Mouse (Mus musculus) lung, embryonic 16.5 days (tissue): ENCODE data around the gene Ccpg1. TPM values are rescaled to one million over a fixed set of nuclear protein-coding genes. Genes with fewer than 3 reads are reported as not detected.

ENCODE experiments used
- ATAC-seq: fragments of 200-750 bp; cut with Nextera tagmentation; 2 replicates; pipeline ENCODE4 v1.8.0; 2017; ENCODE audit warnings: low read depth, mild to moderate bottlenecking, moderate library complexity
- H3K27ac ChIP-seq: fragments of 300-500 bp; sonication (generic); 2 replicates; pipeline ENCODE4 v1.5.1; 2014; ENCODE audit warnings: mild to moderate bottlenecking, control low read depth, low read length
- H3K27me3 ChIP-seq: fragments of 300-500 bp; sonication (generic); 2 replicates; pipeline ENCODE4 v1.6.1; 2014; ENCODE audit warnings: low read depth, low read length, mixed read lengths; ENCODE audit not compliant: control insufficient read depth, insufficient read depth
- H3K36me3 ChIP-seq: fragments of 300-500 bp; sonication (generic); 2 replicates; pipeline ENCODE4 v1.6.1; 2014; ENCODE audit warnings: low read length; ENCODE audit not compliant: control insufficient read depth, insufficient read depth
- H3K4me1 ChIP-seq: fragments of 300-500 bp; sonication (generic); replicated peaks from 2 replicates; pipeline ENCODE4 v1.6.1; 2014; ENCODE audit warnings: low read length, mixed read lengths; ENCODE audit not compliant: control insufficient read depth, insufficient read depth
- H3K4me2 ChIP-seq: fragments of 300-500 bp; sonication (generic); 2 replicates; pipeline ENCODE4 v1.6.1; 2014; ENCODE audit warnings: low read depth, low read length, control low read depth
- H3K4me3 ChIP-seq: fragments of 300-500 bp; sonication (generic); 2 replicates; pipeline ENCODE4 v1.5.1; 2014; ENCODE audit warnings: mild to moderate bottlenecking, low read length, control low read depth
- H3K9ac ChIP-seq: fragments of 300-500 bp; sonication (generic); 2 replicates; pipeline ENCODE4 v1.6.1; 2014; ENCODE audit warnings: low read length, control low read depth
- H3K9me3 ChIP-seq: fragments of 300-500 bp; sonication (generic); 2 replicates; pipeline ENCODE4 v1.6.1; 2016; ENCODE audit warnings: low read length; ENCODE audit not compliant: control insufficient read depth
- whole genome bisulfite sequencing: fragments of 180-500 bp; shearing (Covaris S2); extraction: QIAGEN DNeasy Blood & Tissue Kit; methylation state at CpG from one replicate; pipeline ENCODE4 v1.1.7; 2014; 5-methylcytosine and 5-hydroxymethylcytosine counted together
- polyA plus RNA-seq: library from polyadenylated mRNA; unstranded; fragments of >200 nt; fragmentation: Nextera tagmentation; extraction: Ambion mirVana; gene quantifications from 2 replicates; pipeline ENCODE4 v1.2.1, GENCODE M21; 2015

Ccpg1 gene
- polyA plus RNA-seq, 1 experiment from 2014 or later, result 38.5 TPM

DNA sequence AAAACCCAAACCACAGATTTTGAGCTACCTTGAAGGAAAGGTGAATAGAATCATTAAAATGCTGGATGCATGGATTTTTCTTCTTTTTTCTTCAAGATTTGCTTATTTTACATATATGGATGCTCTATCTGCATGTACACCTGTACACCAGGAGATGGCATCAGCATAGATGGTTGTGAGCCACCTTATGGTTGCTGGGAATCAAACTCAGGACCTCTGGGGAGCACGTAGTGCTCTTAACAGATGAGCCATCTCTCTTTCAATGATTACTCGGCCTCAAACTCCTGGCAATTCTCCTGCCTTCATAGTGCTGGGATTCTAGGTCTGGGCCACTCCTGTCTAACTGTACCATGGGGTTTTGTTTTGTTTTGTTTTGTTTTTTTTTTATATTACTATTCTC is 2.2 kb upstream of the Ccpg1 start:
- no peak overlapping the region for H3K27ac ChIP-seq
- H3K36me3 ChIP-seq, result no peaks in the 10 kb centered on the region
- H3K27me3 ChIP-seq, result no peaks in the 10 kb centered on the region
- H3K9me3 ChIP-seq, result no peaks in the 10 kb centered on the region
- 72% methylated on average over 2 of the region's 2 CpGs for WGBS
- H3K4me3 ChIP-seq, result no peak overlapping the region
- H3K4me2 ChIP-seq, result no peak overlapping the region
- ATAC-seq, result no peak
- H3K4me1 ChIP-seq, result peaks cover 8% of the 10 kb centered on the region
- no peak overlapping the region for H3K9ac ChIP-seq

DNA sequence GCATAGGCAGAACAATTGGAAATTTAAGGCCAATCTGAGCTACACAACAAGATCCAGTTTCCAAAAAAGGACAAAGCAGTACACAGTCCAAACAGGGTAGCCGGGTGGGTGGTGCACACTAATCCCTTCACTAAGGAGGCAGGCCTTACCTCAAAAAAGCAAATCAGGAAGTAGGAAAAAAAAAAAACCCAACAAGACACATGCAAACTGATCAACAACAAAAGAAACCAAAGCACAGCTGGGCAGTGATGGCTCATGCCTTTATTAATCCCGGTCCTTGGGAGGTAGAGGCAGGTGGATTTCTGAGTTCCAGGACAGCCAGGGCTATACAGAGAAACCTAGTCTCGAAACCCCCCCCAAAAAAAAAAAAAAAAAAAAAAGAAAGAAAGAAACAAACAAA is 2.5 kb downstream of the Ccpg1 start:
- ATAC-seq, result no peak
- no peak overlapping the region for H3K4me3 ChIP-seq
- peaks cover 8% of the 10 kb centered on the region for H3K4me1 ChIP-seq
- H3K9me3 ChIP-seq, result no peaks in the 10 kb centered on the region
- no peak overlapping the region for H3K27ac ChIP-seq
- 59% methylated on average over 3 of the region's 3 CpGs for WGBS
- H3K4me2 ChIP-seq, result no peak overlapping the region
- H3K9ac ChIP-seq, result no peak overlapping the region
- H3K36me3 ChIP-seq, result no peaks in the 10 kb centered on the region
- no peaks in the 10 kb centered on the region for H3K27me3 ChIP-seq

DNA sequence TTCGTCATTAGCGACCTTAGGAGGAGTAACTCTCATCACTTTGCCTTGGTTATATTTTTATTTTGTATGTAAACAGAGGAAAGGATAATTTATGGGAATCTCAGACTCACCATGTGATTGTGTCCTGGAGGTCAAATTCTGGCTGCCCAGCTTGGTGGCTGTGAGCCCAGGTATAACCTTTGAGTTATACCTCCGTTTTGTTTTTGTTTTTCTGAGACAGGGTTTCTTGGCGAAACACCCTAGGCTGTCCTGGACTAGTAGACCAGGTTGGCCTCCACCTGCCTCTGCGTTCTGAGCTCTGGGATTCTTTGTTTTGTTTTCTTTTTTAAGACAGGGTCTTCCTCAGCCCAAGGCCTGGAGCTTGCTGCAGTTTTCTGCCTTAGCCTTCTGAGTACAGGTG is 3.5 kb downstream of the Ccpg1 start:
- Histone ChIP-seq H3K27ac (no peak overlapping the region), H3K9me3 (no peaks in the 10 kb centered on the region), H3K36me3 (no peaks in the 10 kb centered on the region), H3K4me3 (no peak overlapping the region), H3K4me2 (no peak overlapping the region), H3K9ac (no peak overlapping the region), H3K4me1 (peaks cover 8% of the 10 kb centered on the region), H3K27me3 (no peaks in the 10 kb centered on the region)
- ATAC-seq, result no peak
- WGBS, result 77% methylated on average over 5 of the region's 5 CpGs

DNA sequence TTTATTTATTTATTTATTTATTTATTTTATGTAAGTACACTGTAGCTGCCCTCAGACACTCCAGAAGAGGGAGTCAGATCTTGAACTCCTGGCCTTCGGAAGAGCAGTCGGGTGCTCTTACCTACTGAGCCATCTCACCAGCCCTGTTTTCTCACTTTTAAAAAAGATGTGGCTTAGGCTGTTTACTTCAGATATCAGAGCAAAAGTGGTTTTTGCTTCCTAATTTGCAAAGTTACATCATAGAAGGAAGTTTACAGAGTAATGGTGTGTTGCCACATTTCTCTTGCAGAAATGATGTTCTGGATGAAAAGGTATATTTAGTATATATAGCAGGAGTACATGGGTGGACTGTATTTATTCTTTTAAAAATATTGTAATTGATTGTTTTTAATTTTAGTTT is 6.2 kb downstream of the Ccpg1 start:
- ATAC-seq, result no peak
- H3K9ac ChIP-seq, result no peak overlapping the region
- H3K27me3 ChIP-seq, result no peaks in the 10 kb centered on the region
- H3K27ac ChIP-seq, result no peak overlapping the region
- H3K9me3 ChIP-seq, result no peaks in the 10 kb centered on the region
- no peak overlapping the region for H3K4me3 ChIP-seq
- H3K4me2 ChIP-seq, result no peak overlapping the region
- no peaks in the 10 kb centered on the region for H3K4me1 ChIP-seq
- WGBS, result 81% methylated on average over 2 of the region's 2 CpGs
- H3K36me3 ChIP-seq, result no peaks in the 10 kb centered on the region

DNA sequence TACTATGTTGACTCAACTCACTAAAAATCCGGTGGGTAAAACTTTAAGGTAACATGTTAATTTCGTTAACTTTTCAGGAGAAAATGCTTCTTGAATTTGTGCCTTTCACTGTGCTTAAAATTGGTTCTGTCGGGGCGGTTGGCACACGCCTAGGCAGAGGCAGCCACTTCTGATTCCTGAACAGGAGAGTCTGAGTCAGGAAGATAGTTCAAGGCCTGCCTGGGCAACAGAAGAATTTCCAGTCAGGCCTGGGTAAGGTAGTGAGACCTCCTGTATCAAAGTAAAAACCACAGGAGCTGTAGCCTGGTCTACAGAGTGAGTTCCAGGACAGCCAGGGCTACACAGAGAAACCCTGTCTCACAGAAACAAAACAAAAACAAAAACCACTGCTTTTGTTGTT is 7.3 kb downstream of the Ccpg1 start:
- WGBS, result 82% methylated on average over 5 of the region's 5 CpGs

DNA sequence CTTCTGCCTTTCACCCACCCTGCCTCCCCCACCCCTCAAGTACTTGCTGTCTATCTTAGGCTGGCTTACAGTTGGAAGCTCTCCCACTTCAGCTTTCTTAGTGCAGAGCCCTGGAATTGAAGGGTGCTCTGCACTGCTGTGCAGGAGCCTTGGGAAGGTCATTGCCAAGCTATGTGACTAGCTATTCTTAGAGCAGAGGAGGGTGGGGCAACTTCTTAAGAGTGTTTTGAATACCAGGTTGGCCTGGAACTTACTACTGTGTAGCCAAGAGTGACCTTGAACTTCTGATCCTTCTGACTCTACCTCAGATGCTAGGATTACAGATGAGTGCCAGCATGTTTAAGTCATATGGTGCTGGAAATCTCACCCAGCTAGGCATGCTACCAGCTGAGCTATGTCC is 10.9 kb downstream of the Ccpg1 start:
- no peak for ATAC-seq
- Histone ChIP-seq H3K27ac (no peak overlapping the region), H3K9me3 (no peaks in the 10 kb centered on the region), H3K9ac (no peak overlapping the region), H3K36me3 (no peaks in the 10 kb centered on the region), H3K27me3 (no peaks in the 10 kb centered on the region), H3K4me1 (no peaks in the 10 kb centered on the region), H3K4me2 (no peak overlapping the region), H3K4me3 (no peak overlapping the region)

More for the DNA sequence above, 7.3 kb downstream of the Ccpg1 start:
- H3K9ac ChIP-seq, result no peak overlapping the region
- no peaks in the 10 kb centered on the region for H3K9me3 ChIP-seq
- no peaks in the 10 kb centered on the region for H3K4me1 ChIP-seq
- no peak overlapping the region for H3K27ac ChIP-seq
- no peak for ATAC-seq
- no peaks in the 10 kb centered on the region for H3K36me3 ChIP-seq
- no peak overlapping the region for H3K4me3 ChIP-seq
- H3K4me2 ChIP-seq, result no peak overlapping the region
- H3K27me3 ChIP-seq, result no peaks in the 10 kb centered on the region

DNA sequence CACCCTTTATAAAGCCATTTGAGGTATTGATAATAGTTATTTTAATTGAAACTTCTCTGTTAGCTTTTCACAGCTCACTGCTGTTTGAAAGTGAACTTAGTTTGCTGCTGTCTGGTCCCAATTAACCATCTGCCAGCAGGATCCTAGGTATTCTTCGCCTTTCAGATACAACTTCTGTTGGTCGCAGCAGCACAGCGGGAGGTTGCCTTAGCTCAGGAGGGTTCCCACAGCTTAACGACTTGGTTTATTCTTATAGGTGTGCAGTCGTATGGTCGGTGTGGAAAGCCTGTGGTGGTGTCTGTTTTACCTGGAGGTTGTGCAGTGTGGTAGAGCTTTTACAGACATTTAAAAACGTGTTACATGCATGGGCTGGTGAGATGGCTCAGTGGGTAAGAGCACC is 11.6 kb downstream of the Ccpg1 start:
- H3K9ac ChIP-seq, result no peak overlapping the region
- no peak overlapping the region for H3K4me3 ChIP-seq
- H3K27me3 ChIP-seq, result no peaks in the 10 kb centered on the region
- H3K36me3 ChIP-seq, result no peaks in the 10 kb centered on the region
- whole genome bisulfite sequencing, result 59% methylated on average over 7 of the region's 7 CpGs
- no peaks in the 10 kb centered on the region for H3K4me1 ChIP-seq
- no peak overlapping the region for H3K27ac ChIP-seq
- no peaks in the 10 kb centered on the region for H3K9me3 ChIP-seq
- ATAC-seq, result no peak
- H3K4me2 ChIP-seq, result no peak overlapping the region

DNA sequence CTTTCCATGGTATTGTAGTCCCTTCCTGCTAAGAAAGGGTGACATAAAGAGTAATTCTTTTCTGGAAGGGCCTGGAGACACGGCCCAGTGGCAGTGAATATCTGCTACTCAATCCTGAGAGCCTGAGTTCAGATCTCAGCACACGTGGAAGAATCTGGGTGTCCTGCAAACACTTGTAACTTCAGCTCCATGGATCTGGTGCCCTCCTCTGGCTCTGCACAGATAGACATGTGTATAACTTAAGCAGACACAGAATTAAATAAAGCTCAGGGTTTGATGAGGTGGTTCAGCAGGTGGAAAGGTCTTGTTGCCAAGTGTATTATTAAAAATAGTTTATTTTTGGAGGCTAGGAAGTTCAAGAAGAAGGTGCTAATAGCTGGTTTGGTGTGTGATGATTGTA is 15.3 kb downstream of the Ccpg1 start:
- H3K36me3 ChIP-seq, result no peaks in the 10 kb centered on the region
- no peak overlapping the region for H3K9ac ChIP-seq
- no peaks in the 10 kb centered on the region for H3K4me1 ChIP-seq
- no peaks in the 10 kb centered on the region for H3K27me3 ChIP-seq
- 59% methylated on average over 2 of the region's 2 CpGs for WGBS
- ATAC-seq, result no peak
- H3K4me3 ChIP-seq, result no peak overlapping the region
- H3K27ac ChIP-seq, result no peak overlapping the region
- H3K4me2 ChIP-seq, result no peak overlapping the region
- no peaks in the 10 kb centered on the region for H3K9me3 ChIP-seq

DNA sequence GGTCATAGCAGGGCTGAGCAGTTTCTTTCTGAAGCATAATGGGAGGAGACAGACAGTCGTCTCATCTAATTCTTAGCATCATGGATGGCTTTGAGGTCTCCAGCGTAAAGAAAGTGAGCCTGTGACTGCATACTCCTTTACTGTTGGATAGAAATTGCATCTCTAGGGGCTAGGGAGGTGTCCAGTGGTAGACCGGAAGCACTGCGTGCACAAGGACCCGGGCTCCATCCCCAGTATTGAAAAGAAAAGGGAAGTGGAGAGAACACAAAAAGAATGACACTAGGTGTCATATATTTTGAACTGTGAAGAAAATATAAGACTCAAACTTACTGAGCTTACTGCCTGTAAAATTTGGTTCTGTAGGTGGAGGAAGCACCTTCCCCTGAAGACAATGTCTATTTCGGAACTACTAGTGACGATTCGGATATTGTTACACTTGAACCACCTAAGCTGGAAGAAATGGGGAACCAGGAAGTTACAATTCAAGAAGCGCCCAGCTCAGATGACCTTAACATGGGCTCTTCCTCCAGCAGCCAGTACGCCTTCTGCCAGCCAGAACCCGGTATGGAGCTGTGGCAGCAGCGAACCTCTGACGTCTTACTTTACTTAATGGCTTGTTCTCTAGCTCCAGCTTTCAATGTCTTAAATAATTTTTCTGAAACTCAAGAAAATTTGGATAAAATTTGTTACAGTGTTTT is 16.2 kb downstream of the Ccpg1 start:
- Histone ChIP-seq H3K27me3 (no peaks in the 10 kb centered on the region), H3K36me3 (peaks cover 6% of the 10 kb centered on the region; the same call in 1 of the 2 replicates), H3K4me1 (no peaks in the 10 kb centered on the region), H3K27ac (no peak overlapping the region), H3K9me3 (no peaks in the 10 kb centered on the region), H3K9ac (no peak overlapping the region), H3K4me3 (no peak overlapping the region), H3K4me2 (no peak overlapping the region)
- no peak for ATAC-seq
- 86% methylated on average over 13 of the region's 13 CpGs for WGBS

DNA sequence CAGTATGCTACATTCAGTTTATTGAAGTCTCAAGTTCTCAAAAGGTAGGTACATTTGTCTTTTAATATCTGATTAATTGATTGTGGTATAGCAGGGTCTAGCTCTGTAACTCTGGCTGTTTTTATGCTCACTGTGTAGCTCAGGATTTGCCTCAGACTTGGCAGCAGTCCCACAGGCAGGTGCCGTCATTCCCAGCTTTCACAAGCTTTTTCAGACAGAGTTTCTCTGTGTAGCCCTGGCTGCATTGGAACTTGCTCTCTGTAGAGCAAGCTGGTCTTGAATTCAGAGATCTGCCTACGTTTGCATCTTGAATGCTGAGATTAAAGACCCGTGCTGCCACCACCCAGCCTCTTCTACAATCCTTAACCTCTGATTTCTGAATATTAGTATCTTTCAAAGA is 16.9 kb downstream of the Ccpg1 start:
- Histone ChIP-seq H3K9me3 (no peaks in the 10 kb centered on the region), H3K27ac (no peak overlapping the region), H3K4me2 (no peak overlapping the region), H3K9ac (no peak overlapping the region), H3K27me3 (no peaks in the 10 kb centered on the region), H3K4me3 (no peak overlapping the region), H3K36me3 (peaks cover 9% of the 10 kb centered on the region; the same call in 1 of the 2 replicates), H3K4me1 (no peaks in the 10 kb centered on the region)
- 56% methylated on average over 3 of the region's 3 CpGs for WGBS
- no peak for ATAC-seq
